In genomic region chr15:88202736-88203135, GRCm38 (mm10) we compare ENCODE assay signal across 22 mouse cellular contexts.
DNase-seq lines count a peak whose midpoint lies in the region; ATAC-seq lines count a peak whose summit lies in the region.
"Had no signal": no experiment of that assay in that cellular context is flagged by ENCODE, and none has a peak within 500 bp of the region (broad histone marks: within the 10 kb centered on the region; RNA-seq: fewer than 3 reads in every experiment).

No protein-coding gene starts in this region.

- ATAC-seq in forebrain, embryonic 14.5 days: no peak
- ATAC-seq in forebrain, embryonic 11.5 days (replicated peaks; ENCODE audit: low FRiP score): no peak
- ATAC-seq in midbrain, embryonic 13.5 days: peak; percentile 56; the same call in 1 of the 2 replicates
- no peak for ATAC-seq in hindbrain, embryonic 14.5 days (ENCODE audit: low FRiP score)
- ATAC-seq in neural tube, embryonic 15.5 days (ENCODE audit: low FRiP score): no peak
- ATAC-seq in kidney, embryonic 14.5 days (ENCODE audit: low FRiP score, low TSS enrichment): no peak
- no peak for ATAC-seq in CD4-positive, CD25-positive, alpha-beta regulatory T cell, adult 4 months
- ATAC-seq: forebrain, embryonic 15.5 days had no signal

- no peak overlapping the region for H3K27ac ChIP-seq in forebrain, embryonic 14.5 days (ENCODE audit: low read depth, low read length)
- H3K27ac ChIP-seq in forebrain, embryonic 11.5 days (ENCODE audit: low read depth, low read length): no peak overlapping the region
- H3K27ac ChIP-seq in midbrain, embryonic 13.5 days: no peak overlapping the region
- H3K27ac ChIP-seq in midbrain, embryonic 10.5 days (replicated peaks): no peak overlapping the region
- no peak overlapping the region for H3K27ac ChIP-seq in hindbrain, embryonic 14.5 days
- H3K27ac ChIP-seq in neural tube, embryonic 15.5 days (replicated peaks): no peak overlapping the region
- no peak overlapping the region for H3K27ac ChIP-seq in kidney, embryonic 14.5 days (ENCODE audit: low read depth, low read length)
- H3K27ac ChIP-seq: embryonic facial prominence, embryonic 12.5 days; forebrain, embryonic 15.5 days; heart, embryonic 13.5 days; kidney, embryonic 15.5 days; liver, embryonic 14.5 days; lung, embryonic 15.5 days; midbrain, embryonic 12.5 days; stomach, postnatal 0 days had no signal

- H3K4me3 ChIP-seq in forebrain, embryonic 14.5 days (ENCODE audit: low read depth, low read length): no peak overlapping the region
- H3K4me3 ChIP-seq in forebrain, embryonic 11.5 days (ENCODE audit: low read depth, low read length): no peak overlapping the region
- H3K4me3 ChIP-seq in midbrain, embryonic 13.5 days (replicated peaks): no peak overlapping the region
- no peak overlapping the region for H3K4me3 ChIP-seq in midbrain, embryonic 10.5 days
- H3K4me3 ChIP-seq in hindbrain, embryonic 14.5 days (replicated peaks; ENCODE audit: low read length): no peak overlapping the region
- H3K4me3 ChIP-seq in neural tube, embryonic 15.5 days (replicated peaks): no peak overlapping the region
- no peak overlapping the region for H3K4me3 ChIP-seq in kidney, embryonic 14.5 days (ENCODE audit: low read length)
- H3K4me3 ChIP-seq: embryonic facial prominence, embryonic 12.5 days; erythroblast, embryonic 14.5 days; forebrain, embryonic 15.5 days; heart, embryonic 13.5 days; kidney, embryonic 15.5 days; lung, embryonic 15.5 days; midbrain, embryonic 12.5 days had no signal

- no peaks in the 10 kb centered on the region for H3K9me3 ChIP-seq in forebrain, embryonic 14.5 days (replicated peaks; ENCODE audit: control insufficient read depth, low read length)
- H3K9me3 ChIP-seq in forebrain, embryonic 11.5 days (ENCODE audit: control insufficient read depth, low read length): no peaks in the 10 kb centered on the region
- no peaks in the 10 kb centered on the region for H3K9me3 ChIP-seq in midbrain, embryonic 13.5 days
- H3K9me3 ChIP-seq in midbrain, embryonic 10.5 days (replicated peaks): no peaks in the 10 kb centered on the region
- no peaks in the 10 kb centered on the region for H3K9me3 ChIP-seq in hindbrain, embryonic 14.5 days (ENCODE audit: control insufficient read depth, low read length)
- H3K9me3 ChIP-seq in neural tube, embryonic 15.5 days (replicated peaks): no peaks in the 10 kb centered on the region
- no peaks in the 10 kb centered on the region for H3K9me3 ChIP-seq in kidney, embryonic 14.5 days (ENCODE audit: control insufficient read depth, low read length)
- H3K9me3 ChIP-seq: embryonic facial prominence, embryonic 12.5 days; forebrain, embryonic 15.5 days; heart, embryonic 13.5 days; kidney, embryonic 15.5 days; lung, embryonic 15.5 days; midbrain, embryonic 12.5 days had no signal

- H3K4me1 ChIP-seq in forebrain, embryonic 14.5 days (ENCODE audit: control insufficient read depth, insufficient read depth, low read length): peaks cover 6% of the 10 kb centered on the region
- H3K4me1 ChIP-seq in forebrain, embryonic 11.5 days (replicated peaks; ENCODE audit: control insufficient read depth, insufficient read depth, low read length): peaks cover 2% of the 10 kb centered on the region; the same call in 1 of the 2 replicates
- peaks cover 22% of the 10 kb centered on the region for H3K4me1 ChIP-seq in midbrain, embryonic 13.5 days (replicated peaks)
- peaks cover 9% of the 10 kb centered on the region for H3K4me1 ChIP-seq in midbrain, embryonic 10.5 days
- H3K4me1 ChIP-seq in hindbrain, embryonic 14.5 days (replicated peaks; ENCODE audit: control insufficient read depth, insufficient read depth, low read length): peaks cover 14% of the 10 kb centered on the region
- H3K4me1 ChIP-seq in neural tube, embryonic 15.5 days: peaks cover 13% of the 10 kb centered on the region
- no peaks in the 10 kb centered on the region for H3K4me1 ChIP-seq in kidney, embryonic 14.5 days (ENCODE audit: control insufficient read depth, insufficient read depth, low read length)
- H3K4me1 ChIP-seq: embryonic facial prominence, embryonic 12.5 days; forebrain, embryonic 15.5 days; heart, embryonic 13.5 days; kidney, embryonic 15.5 days; lung, embryonic 15.5 days had no signal

- no peak overlapping the region for H3K9ac ChIP-seq in forebrain, embryonic 14.5 days (ENCODE audit: low read length)
- H3K9ac ChIP-seq in forebrain, embryonic 11.5 days (ENCODE audit: low read length): no peak overlapping the region
- H3K9ac ChIP-seq in midbrain, embryonic 13.5 days (replicated peaks): no peak overlapping the region
- no peak overlapping the region for H3K9ac ChIP-seq in hindbrain, embryonic 14.5 days
- H3K9ac ChIP-seq in neural tube, embryonic 15.5 days (replicated peaks): no peak overlapping the region
- H3K9ac ChIP-seq in kidney, embryonic 14.5 days (ENCODE audit: low read depth, low read length): no peak overlapping the region
- H3K9ac ChIP-seq: embryonic facial prominence, embryonic 12.5 days; forebrain, embryonic 15.5 days; heart, embryonic 13.5 days; kidney, embryonic 15.5 days; liver, embryonic 14.5 days; lung, embryonic 15.5 days; midbrain, embryonic 12.5 days had no signal

- H3K4me2 ChIP-seq in forebrain, embryonic 14.5 days (ENCODE audit: low read length): no peak overlapping the region
- H3K4me2 ChIP-seq in forebrain, embryonic 11.5 days (ENCODE audit: low read depth, low read length, severe bottlenecking): no peak overlapping the region
- H3K4me2 ChIP-seq in midbrain, embryonic 13.5 days (replicated peaks): peak overlapping the region; percentile 26; the same call in 1 of the 2 replicates
- H3K4me2 ChIP-seq in hindbrain, embryonic 14.5 days (replicated peaks): 0 out of 2 replicates have a peak overlapping the region, but pooled peaks have one; percentile 1
- peak overlapping the region; percentile 29; the same call in 1 of the 2 replicates for H3K4me2 ChIP-seq in neural tube, embryonic 15.5 days
- no peak overlapping the region for H3K4me2 ChIP-seq in kidney, embryonic 14.5 days (replicated peaks; ENCODE audit: low read depth, low read length)
- H3K4me2 ChIP-seq: embryonic facial prominence, embryonic 12.5 days; forebrain, embryonic 15.5 days; heart, embryonic 13.5 days; kidney, embryonic 15.5 days; lung, embryonic 15.5 days; midbrain, embryonic 12.5 days had no signal

- DNase-seq in forebrain, embryonic 14.5 days (ENCODE audit: low spot score): peak; percentile 65
- DNase-seq in forebrain, embryonic 11.5 days (ENCODE audit: low spot score): no peak
- no peak for DNase-seq in midbrain, embryonic 10.5 days (ENCODE audit: low spot score)
- no peak for DNase-seq in hindbrain, embryonic 14.5 days (ENCODE audit: low spot score)
- DNase-seq: adrenal gland, postnatal 36 days; cerebellum, adult 9-10 months; kidney, postnatal 4 days; lung, postnatal 4 days had no signal

- H3K36me3 ChIP-seq in forebrain, embryonic 14.5 days (ENCODE audit: control insufficient read depth, insufficient read depth, low read length): no peaks in the 10 kb centered on the region
- no peaks in the 10 kb centered on the region for H3K36me3 ChIP-seq in forebrain, embryonic 11.5 days (ENCODE audit: control insufficient read depth, insufficient read depth, low read length)
- H3K36me3 ChIP-seq in midbrain, embryonic 13.5 days: no peaks in the 10 kb centered on the region
- H3K36me3 ChIP-seq in midbrain, embryonic 10.5 days: no peaks in the 10 kb centered on the region
- H3K36me3 ChIP-seq in hindbrain, embryonic 14.5 days (replicated peaks; ENCODE audit: control insufficient read depth, insufficient read depth): no peaks in the 10 kb centered on the region
- H3K36me3 ChIP-seq in neural tube, embryonic 15.5 days: no peaks in the 10 kb centered on the region
- H3K36me3 ChIP-seq in kidney, embryonic 14.5 days (ENCODE audit: control insufficient read depth, insufficient read depth, low read length): no peaks in the 10 kb centered on the region
- H3K36me3 ChIP-seq: embryonic facial prominence, embryonic 12.5 days; forebrain, embryonic 15.5 days; heart, embryonic 13.5 days; kidney, embryonic 15.5 days; lung, embryonic 15.5 days; midbrain, embryonic 12.5 days had no signal

- no peaks in the 10 kb centered on the region for H3K27me3 ChIP-seq in forebrain, embryonic 14.5 days (replicated peaks; ENCODE audit: control insufficient read depth, insufficient read depth, low read length)
- no peaks in the 10 kb centered on the region for H3K27me3 ChIP-seq in forebrain, embryonic 11.5 days (ENCODE audit: control insufficient read depth, insufficient read depth, low read length)
- H3K27me3 ChIP-seq in midbrain, embryonic 13.5 days: 0 out of 2 replicates have a peak, but pooled peaks cover 4% of the 10 kb centered on the region
- H3K27me3 ChIP-seq in midbrain, embryonic 10.5 days (ENCODE audit: low read depth, poor library complexity, severe bottlenecking): no peaks in the 10 kb centered on the region
- H3K27me3 ChIP-seq in hindbrain, embryonic 14.5 days (ENCODE audit: control insufficient read depth, insufficient read depth, low read length): no peaks in the 10 kb centered on the region
- H3K27me3 ChIP-seq in neural tube, embryonic 15.5 days (replicated peaks): no peaks in the 10 kb centered on the region
- no peaks in the 10 kb centered on the region for H3K27me3 ChIP-seq in kidney, embryonic 14.5 days (ENCODE audit: control insufficient read depth, insufficient read depth, low read length)
- H3K27me3 ChIP-seq: CH12.LX; embryonic facial prominence, embryonic 12.5 days; forebrain, embryonic 15.5 days; kidney, embryonic 15.5 days; lung, embryonic 15.5 days; midbrain, embryonic 12.5 days had no signal

- 17% methylated on average over 3 of the region's 3 CpGs for WGBS in forebrain, embryonic 14.5 days
- 33% methylated on average over 3 of the region's 3 CpGs for WGBS in forebrain, embryonic 11.5 days
- 13% methylated on average over 3 of the region's 3 CpGs for WGBS in midbrain, embryonic 13.5 days
- WGBS in midbrain, embryonic 10.5 days: 44% methylated on average over 3 of the region's 3 CpGs
- 49% methylated on average over 3 of the region's 3 CpGs for WGBS in hindbrain, embryonic 14.5 days
- WGBS in neural tube, embryonic 15.5 days: 23% methylated on average over 3 of the region's 3 CpGs
- WGBS in kidney, embryonic 14.5 days: 80% methylated on average over 3 of the region's 3 CpGs

Comparison
In these comparisons a context has a peak if more than half of its experiments do, and no peak if none do; other contexts are left out.
1. H3K4me2 ChIP-seq: peak in midbrain, embryonic 13.5 days (single experiment), hindbrain, embryonic 14.5 days (single experiment) and neural tube, embryonic 15.5 days (single experiment); none in forebrain, embryonic 14.5 days (single experiment), forebrain, embryonic 11.5 days (single experiment) and kidney, embryonic 14.5 days (single experiment).